Mouse (Mus musculus) MEL (cell line): ENCODE results near the gene Prkag3.

Experiments used
- CTCF ChIP-seq, 3 experiments: IDR thresholded peaks in 2 of 3; conservative IDR thresholded peaks in 1 of 3; 2 replicates each; pipeline ENCODE4 v1.5.1; 2011 to 2012; ENCODE audit warnings: low read length in 3 of 3, low read depth in 2 of 3, mild to moderate bottlenecking in 2 of 3, improper control_type of control experiment in 1 of 3, inconsistent platforms in 1 of 3, mixed read lengths in 1 of 3, moderate library complexity in 1 of 3; ENCODE audit not compliant: control insufficient read depth in 1 of 3, insufficient read depth in 1 of 3, poor library complexity in 1 of 3, severe bottlenecking in 1 of 3
- GATA1 ChIP-seq: IDR thresholded peaks from 2 replicates; pipeline ENCODE4 v1.6.1; 2011; ENCODE audit warnings: low read depth, low read length, improper control_type of control experiment
- JUND ChIP-seq: IDR thresholded peaks from 2 replicates; pipeline ENCODE4 v1.6.1; 2011; ENCODE audit warnings: low read depth, mild to moderate bottlenecking, improper control_type of control experiment, low read length
- MAFK ChIP-seq: IDR thresholded peaks from 2 replicates; pipeline ENCODE4 v1.6.1; 2011; ENCODE audit warnings: low read depth, mild to moderate bottlenecking, low read length, improper control_type of control experiment, borderline replicate concordance
- MYC ChIP-seq: IDR thresholded peaks from 2 replicates; pipeline ENCODE4 v1.6.1; 2011; ENCODE audit warnings: low read depth, mild to moderate bottlenecking, low read length, improper control_type of control experiment, moderate library complexity
- NELFE ChIP-seq: IDR thresholded peaks from 2 replicates; pipeline ENCODE4 v1.6.1; 2011; ENCODE audit warnings: low read depth, low read length, improper control_type of control experiment
- POLR2A ChIP-seq, 2 experiments: IDR thresholded peaks; 2 replicates each; pipeline ENCODE4 v1.6.1; 2011 to 2012; ENCODE audit warnings: low read length in 2 of 2, mild to moderate bottlenecking in 2 of 2, control low read depth in 1 of 2, improper control_type of control experiment in 1 of 2, low read depth in 1 of 2, moderate library complexity in 1 of 2; ENCODE audit not compliant: control insufficient read depth in 1 of 2, insufficient read depth in 1 of 2, poor library complexity in 1 of 2
- USF1 ChIP-seq: IDR thresholded peaks from 2 replicates; pipeline ENCODE4 v1.6.1; 2014; ENCODE audit warnings: low read depth, mild to moderate bottlenecking, inconsistent platforms, low read length, improper control_type of control experiment, moderate library complexity
- USF2 ChIP-seq, 2 experiments: IDR thresholded peaks; 2 replicates each; pipeline ENCODE4 v1.6.1; 2011 to 2012; ENCODE audit warnings: improper control_type of control experiment in 2 of 2, low read length in 2 of 2, borderline replicate concordance in 1 of 2, inconsistent platforms in 1 of 2, low read depth in 1 of 2, mild to moderate bottlenecking in 1 of 2; ENCODE audit not compliant: insufficient read depth in 1 of 2
- ZNF384 ChIP-seq: IDR thresholded peaks from 2 replicates; pipeline ENCODE4 v1.6.1; 2012; ENCODE audit warnings: low read depth, mild to moderate bottlenecking, inconsistent platforms, low read length, improper control_type of control experiment

DNA sequence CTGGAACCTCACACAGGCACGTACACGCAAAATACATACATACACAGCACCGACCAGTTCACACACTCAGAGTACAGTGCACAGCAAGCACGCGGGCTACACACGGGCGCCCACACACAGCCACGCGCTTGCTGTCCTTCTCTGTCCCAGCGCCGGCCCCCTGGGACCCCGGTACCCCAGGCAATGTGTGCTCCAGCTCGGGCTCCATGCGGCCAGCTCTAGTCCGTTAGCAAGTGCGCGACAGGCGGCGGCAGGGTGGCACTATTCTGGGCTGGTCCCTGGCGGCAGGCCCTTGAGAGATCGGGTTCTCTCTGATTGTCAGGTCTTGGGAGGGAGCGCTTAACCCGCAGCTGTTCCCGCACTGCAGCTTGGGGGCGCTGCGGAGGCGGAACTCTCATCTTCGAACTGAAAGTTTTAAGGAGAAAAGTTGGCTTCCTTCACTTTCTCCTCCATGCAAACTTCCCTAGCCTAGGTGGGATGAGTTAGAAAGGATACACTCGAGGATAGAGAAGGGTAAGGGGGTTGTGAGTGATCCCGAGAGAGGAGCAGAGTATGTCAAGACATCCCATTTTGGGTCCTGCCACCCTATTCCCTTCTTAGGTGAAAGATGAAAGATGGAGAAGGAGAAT lies at the start of gene Prkag3:
- TF ChIP-seq CTCF (IDR thresholded peaks at IDR 0.05 in 2 of 3, conservative IDR thresholded peaks at IDR 0.05 in 1 of 3; ENCODE audit: control insufficient read depth in 1 of 3, insufficient read depth in 1 of 3, low read depth in 2 of 3, low read length in 3 of 3, poor library complexity in 1 of 3, severe bottlenecking in 1 of 3) (peak in 2 of 3 experiments; percentile 16 to 31; a peak in 3 of 6 replicates), USF2 (IDR thresholded peaks at IDR 0.05; ENCODE audit: borderline replicate concordance in 1 of 2, insufficient read depth in 1 of 2, low read depth in 1 of 2, low read length in 2 of 2) (no peak), POLR2A (IDR thresholded peaks at IDR 0.05; ENCODE audit: control insufficient read depth in 1 of 2, insufficient read depth in 1 of 2, low read depth in 1 of 2, low read length in 2 of 2, poor library complexity in 1 of 2) (no peak), NELFE (no peak), MAFK (no peak), JUND (no peak), ZNF384 (no peak), GATA1 (no peak), USF1 (no peak), MYC (no peak)
